9 mouse cellular contexts compared by ENCODE assay signal in the genomic region with DNA sequence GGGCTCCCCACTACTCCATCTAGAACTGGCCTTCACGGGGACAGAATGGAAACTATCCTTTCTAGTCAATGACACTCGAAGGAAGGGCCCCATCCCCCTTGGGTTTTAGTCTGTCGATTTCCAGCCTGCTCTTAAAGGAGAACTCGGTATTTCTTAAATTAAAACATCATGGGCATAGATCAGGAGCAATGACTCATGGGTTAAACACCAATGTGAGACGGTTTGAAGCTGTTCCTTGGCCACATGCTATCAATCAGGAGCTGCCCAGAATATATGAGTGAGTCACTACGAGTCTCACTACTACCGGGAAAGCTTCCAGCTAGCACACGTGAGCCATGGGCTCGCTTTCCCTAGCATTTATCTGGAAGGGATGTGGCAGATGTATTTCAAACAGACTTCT.
DNase-seq lines count a peak whose midpoint lies in the region; ATAC-seq lines count a peak whose summit lies in the region.
"Had no signal": no experiment of that assay in that cellular context is flagged by ENCODE, and none has a peak within 500 bp of the region (broad histone marks: within the 10 kb centered on the region; RNA-seq: fewer than 3 reads in every experiment).

No protein-coding gene starts in this region.

- H3K27ac ChIP-seq in hindbrain, embryonic 16.5 days (ENCODE audit: low read depth, low read length), result no peak overlapping the region
- no peak overlapping the region for H3K27ac ChIP-seq in hindbrain, embryonic 14.5 days
- no peak overlapping the region for H3K27ac ChIP-seq in intestine, embryonic 16.5 days (ENCODE audit: low read length)

- H3K36me3 ChIP-seq in hindbrain, embryonic 16.5 days (ENCODE audit: control insufficient read depth, insufficient read depth, low read length), result no peaks in the 10 kb centered on the region
- no peaks in the 10 kb centered on the region for H3K36me3 ChIP-seq in hindbrain, embryonic 14.5 days (replicated peaks; ENCODE audit: control insufficient read depth, insufficient read depth)
- H3K36me3 ChIP-seq in intestine, embryonic 16.5 days (ENCODE audit: control insufficient read depth, insufficient read depth, low read length), result no peaks in the 10 kb centered on the region
- H3K36me3 ChIP-seq: G1E had no signal

- WGBS in hindbrain, embryonic 16.5 days, result 55% methylated on average over 9 of the region's 9 CpGs
- 65% methylated on average over 9 of the region's 9 CpGs for WGBS in hindbrain, embryonic 14.5 days
- WGBS in intestine, embryonic 16.5 days, result 25% methylated on average over 9 of the region's 9 CpGs

- no peaks in the 10 kb centered on the region for H3K27me3 ChIP-seq in hindbrain, embryonic 16.5 days (replicated peaks; ENCODE audit: control insufficient read depth, insufficient read depth, low read length)
- H3K27me3 ChIP-seq in hindbrain, embryonic 14.5 days (ENCODE audit: control insufficient read depth, insufficient read depth, low read length), result no peaks in the 10 kb centered on the region
- H3K27me3 ChIP-seq in intestine, embryonic 16.5 days (replicated peaks; ENCODE audit: control insufficient read depth, insufficient read depth, low read length), result no peaks in the 10 kb centered on the region

- DNase-seq in hindbrain, embryonic 14.5 days (ENCODE audit: low spot score), result no peak
- peak; percentile 69 for DNase-seq in Muller cell, postnatal 12 days (ENCODE audit: inconsistent ontology term)
- DNase-seq in forelimb bud, embryonic 11.5 days (ENCODE audit: low read depth, low spot score), result peak; percentile 40
- DNase-seq in right cerebral cortex, postnatal 25 days, result peak; percentile 37
- DNase-seq in retina, embryonic 14.5 days (ENCODE audit: low spot score), result no peak
- no peak for DNase-seq in yolk sac, embryonic 10.5 days (ENCODE audit: low spot score)

- H3K4me1 ChIP-seq in hindbrain, embryonic 16.5 days (ENCODE audit: control insufficient read depth, insufficient read depth, low read depth, low read length), result no peaks in the 10 kb centered on the region
- H3K4me1 ChIP-seq in hindbrain, embryonic 14.5 days (replicated peaks; ENCODE audit: control insufficient read depth, insufficient read depth, low read length), result no peaks in the 10 kb centered on the region
- no peaks in the 10 kb centered on the region for H3K4me1 ChIP-seq in intestine, embryonic 16.5 days (ENCODE audit: control insufficient read depth, insufficient read depth, low read length)

- ATAC-seq in hindbrain, embryonic 16.5 days, result 0 out of 2 replicates have a peak, but pooled peaks have one; percentile 61
- no peak for ATAC-seq in hindbrain, embryonic 14.5 days (ENCODE audit: low FRiP score)
- ATAC-seq in intestine, embryonic 16.5 days, result peak; percentile 94

- H3K9ac ChIP-seq in hindbrain, embryonic 16.5 days (ENCODE audit: low read depth, low read length), result no peak overlapping the region
- H3K9ac ChIP-seq in hindbrain, embryonic 14.5 days, result no peak overlapping the region
- no peak overlapping the region for H3K9ac ChIP-seq in intestine, embryonic 16.5 days (ENCODE audit: low read depth, low read length)

- H3K9me3 ChIP-seq in hindbrain, embryonic 16.5 days (ENCODE audit: control insufficient read depth, low read length), result no peaks in the 10 kb centered on the region
- no peaks in the 10 kb centered on the region for H3K9me3 ChIP-seq in hindbrain, embryonic 14.5 days (ENCODE audit: control insufficient read depth, low read length)
- no peaks in the 10 kb centered on the region for H3K9me3 ChIP-seq in intestine, embryonic 16.5 days (ENCODE audit: control insufficient read depth, low read length)

- no peak overlapping the region for H3K4me3 ChIP-seq in hindbrain, embryonic 16.5 days (ENCODE audit: low read length)
- H3K4me3 ChIP-seq in hindbrain, embryonic 14.5 days (replicated peaks; ENCODE audit: low read length), result no peak overlapping the region
- H3K4me3 ChIP-seq in intestine, embryonic 16.5 days (ENCODE audit: low read length), result no peak overlapping the region

- H3K4me2 ChIP-seq in hindbrain, embryonic 16.5 days (ENCODE audit: low read length), result no peak overlapping the region
- no peak overlapping the region for H3K4me2 ChIP-seq in hindbrain, embryonic 14.5 days (replicated peaks)
- H3K4me2 ChIP-seq in intestine, embryonic 16.5 days (ENCODE audit: low read depth, low read length), result no peak overlapping the region

Comparison
In these comparisons a context has a peak if more than half of its experiments do, and no peak if none do; other contexts are left out.
1. DNase-seq: peak in Muller cell, postnatal 12 days (single experiment), forelimb bud, embryonic 11.5 days (single experiment) and right cerebral cortex, postnatal 25 days (single experiment); none in hindbrain, embryonic 14.5 days (single experiment), retina, embryonic 14.5 days (single experiment) and yolk sac, embryonic 10.5 days (single experiment).